Mouse (Mus musculus) lung, adult 2 months (tissue): ENCODE data around the gene Sult6b2. TPM values are rescaled to one million over a fixed set of nuclear protein-coding genes. Genes with fewer than 3 reads are reported as not detected.
A peak's percentile ranks its signal among the peaks of the same experiment; 100 is the strongest.

ENCODE experiments used
- DNase-seq: peaks from one replicate; pipeline ENCODE4 v3.0.0; 2022
- H3K4me1 ChIP-seq: fragments of 200-500 bp; 2 replicates; pipeline ENCODE4 v1.6.1; 2011; ENCODE audit warnings: low read length; ENCODE audit not compliant: control insufficient read depth, insufficient read depth
- H3K4me3 ChIP-seq: fragments of 200-500 bp; replicated peaks from 2 replicates; pipeline ENCODE3; 2011; ENCODE audit warnings: low read depth, mild to moderate bottlenecking, control low read depth, low read length; ENCODE audit errors: extremely low read depth
- CTCF ChIP-seq: fragments of 200-500 bp; IDR thresholded peaks from 2 replicates; pipeline ENCODE4 v1.5.1; 2011; ENCODE audit warnings: mild to moderate bottlenecking, low read length, control low read depth; ENCODE audit not compliant: insufficient read depth
- POLR2A ChIP-seq: fragments of 200-500 bp; IDR thresholded peaks from 2 replicates; pipeline ENCODE4 v1.6.1; 2011; ENCODE audit warnings: low read depth, mild to moderate bottlenecking, control low read depth, low read length, borderline replicate concordance; ENCODE audit errors: extremely low read depth
- WGBS: fragments of 180-500 bp; shearing (Covaris S2); methylation state at CpG from one replicate; pipeline ENCODE4 v1.1.7; 2018; 5-methylcytosine and 5-hydroxymethylcytosine counted together
- polyA plus RNA-seq: library from polyadenylated mRNA; depleted of rRNA; stranded (reverse); fragments of >200 nt; gene quantifications from 2 replicates; pipeline ENCODE4 v1.2.3, GENCODE M21; 2012

Sult6b2 gene
- polyA plus RNA-seq, 1 experiment, result not detected

GRCm38 (mm10) chr6:142785343-142785742 lies 19.0 kb downstream of the Sult6b2 start:
- TF ChIP-seq POLR2A (no peak), CTCF (peak; percentile 26; the same call in 1 of the 2 replicates)
- WGBS, result 29% methylated on average over 4 of the region's 4 CpGs
- peak; percentile 27 for DNase-seq
- Histone ChIP-seq H3K4me1 (no peaks in the 10 kb centered on the region), H3K4me3 (no peak overlapping the region)

- Histone ChIP-seq H3K4me3 (no peak overlapping the region), H3K4me1 (no peaks in the 10 kb centered on the region)
- TF ChIP-seq POLR2A (no peak), CTCF (no peak)
- no peak for DNase-seq
- 82% methylated on average over 7 of the region's 7 CpGs for WGBS
Measured at GRCm38 (mm10) chr6:142781286-142781685, 23.0 kb downstream of the Sult6b2 start.

GRCm38 (mm10) chr6:142780574-142781033 lies 23.7 kb downstream of the Sult6b2 start:
- no peak overlapping the region for H3K4me3 ChIP-seq
- 82% methylated on average over 4 of the region's 4 CpGs for WGBS
- no peaks in the 10 kb centered on the region for H3K4me1 ChIP-seq
- DNase-seq, result no peak
- TF ChIP-seq CTCF (no peak), POLR2A (no peak)

- H3K4me1 ChIP-seq, result no peaks in the 10 kb centered on the region
- 61% methylated on average over 14 of the region's 14 CpGs for WGBS
- TF ChIP-seq CTCF (no peak), POLR2A (no peak)
- no peak overlapping the region for H3K4me3 ChIP-seq
- DNase-seq, result no peak
Measured at GRCm38 (mm10) chr6:142779812-142780573, 24.3 kb downstream of the Sult6b2 start.

GRCm38 (mm10) chr6:142779045-142779811 lies 25.1 kb downstream of the Sult6b2 start:
- Histone ChIP-seq H3K4me1 (no peaks in the 10 kb centered on the region), H3K4me3 (no peak overlapping the region)
- no peak for DNase-seq
- WGBS, result 45% methylated on average over 11 of the region's 11 CpGs
- TF ChIP-seq CTCF, result peak; percentile 33
- TF ChIP-seq POLR2A, result no peak

- whole genome bisulfite sequencing, result 59% methylated on average over 4 of the region's 4 CpGs
- DNase-seq, result no peak
- no peak for TF ChIP-seq POLR2A
- TF ChIP-seq CTCF, result no peak
- Histone ChIP-seq H3K4me3 (no peak overlapping the region), H3K4me1 (no peaks in the 10 kb centered on the region)
Measured at GRCm38 (mm10) chr6:142776935-142777334, 27.4 kb downstream of the Sult6b2 start.

- DNase-seq, result no peak
- WGBS, result 90% methylated on average over 5 of the region's 5 CpGs
Measured at GRCm38 (mm10) chr6:142773566-142773965, 30.7 kb downstream of the Sult6b2 start.

GRCm38 (mm10) chr6:142771643-142772042 lies 32.7 kb downstream of the Sult6b2 start:
- WGBS, result 90% methylated on average over 4 of the region's 4 CpGs
- no peak for TF ChIP-seq POLR2A
- no peak for TF ChIP-seq CTCF
- Histone ChIP-seq H3K4me1 (no peaks in the 10 kb centered on the region), H3K4me3 (no peak overlapping the region)
- no peak for DNase-seq

More at GRCm38 (mm10) chr6:142773566-142773965, 30.7 kb downstream of the Sult6b2 start:
- TF ChIP-seq POLR2A (no peak), CTCF (peak; percentile 17; the same call in 1 of the 2 replicates)
- Histone ChIP-seq H3K4me1 (no peaks in the 10 kb centered on the region), H3K4me3 (no peak overlapping the region)

- no peak for TF ChIP-seq POLR2A
- no peak for TF ChIP-seq CTCF
- no peaks in the 10 kb centered on the region for H3K4me1 ChIP-seq
- 84% methylated on average over 3 of the region's 3 CpGs for WGBS
- no peak overlapping the region for H3K4me3 ChIP-seq
- no peak for DNase-seq
Measured at GRCm38 (mm10) chr6:142769896-142770295, 34.4 kb downstream of the Sult6b2 start.
